Mouse (Mus musculus): ENCODE results near the gene Olfr1062. TPM values are rescaled to one million over a fixed set of nuclear protein-coding genes. Genes with fewer than 3 reads are reported as not detected.

Olfr1062 gene
- not detected for polyA plus RNA-seq (2014; fragmentation: Illumina TruSeq; extraction: RNeasy Lipid Tissue Mini Kit (QIAGEN cat#74804); ENCODE audit: low read depth, low replicate concordance)

GRCm38 (mm10) chr2:86426649-86427048 lies at the start of gene Olfr1062:
Olfr1062 (minus strand) TSS chr2:86426749.

GRCm38 (mm10) chr2:86456169-86456568 lies 29.6 kb upstream of the Olfr1062 start, which contains the start of gene Olfr1066:
Olfr1066 (minus strand) TSS chr2:86456269.

GRCm38 (mm10) chr2:86450491-86450890 lies 23.9 kb upstream of the Olfr1062 start, which contains the start of gene Olfr1065:
Olfr1065 (minus strand) TSS chr2:86450591.

GRCm38 (mm10) chr2:86413950-86414349 lies 12.6 kb downstream of the Olfr1062 start, which contains the start of gene Olfr1061:
Olfr1061 (minus strand) TSS chr2:86414050.

GRCm38 (mm10) chr2:86388461-86388860 lies 38.1 kb downstream of the Olfr1062 start, which contains the start of gene Olfr1058:
Olfr1058 (minus strand) TSS chr2:86388561.

GRCm38 (mm10) chr2:86378293-86378692 lies 48.3 kb downstream of the Olfr1062 start, which contains the start of gene Olfr1057:
Olfr1057 (minus strand) TSS chr2:86378393.

Other genes with a start within 250 kb of the Olfr1062 start
- gene Olfr1044, start 248.9 kb downstream of the Olfr1062 start, polyA plus RNA-seq (2014; fragmentation: Illumina TruSeq; extraction: RNeasy Lipid Tissue Mini Kit (QIAGEN cat#74804); ENCODE audit: low read depth, low replicate concordance) = not detected
- not detected for gene Olfr52, start 241.1 kb downstream of the Olfr1062 start, polyA plus RNA-seq (2014; fragmentation: Illumina TruSeq; extraction: RNeasy Lipid Tissue Mini Kit (QIAGEN cat#74804); ENCODE audit: low read depth, low replicate concordance)
- gene Olfr1045, start 223.7 kb downstream of the Olfr1062 start, polyA plus RNA-seq (2014; fragmentation: Illumina TruSeq; extraction: RNeasy Lipid Tissue Mini Kit (QIAGEN cat#74804); ENCODE audit: low read depth, low replicate concordance) = not detected
- gene Olfr1046, start 207.4 kb downstream of the Olfr1062 start, polyA plus RNA-seq (2014; fragmentation: Illumina TruSeq; extraction: RNeasy Lipid Tissue Mini Kit (QIAGEN cat#74804); ENCODE audit: low read depth, low replicate concordance) = not detected
- gene Olfr1047, start 195.3 kb downstream of the Olfr1062 start, polyA plus RNA-seq (2014; fragmentation: Illumina TruSeq; extraction: RNeasy Lipid Tissue Mini Kit (QIAGEN cat#74804); ENCODE audit: low read depth, low replicate concordance) = not detected
- gene Olfr1048, start 186.5 kb downstream of the Olfr1062 start, polyA plus RNA-seq (2014; fragmentation: Illumina TruSeq; extraction: RNeasy Lipid Tissue Mini Kit (QIAGEN cat#74804); ENCODE audit: low read depth, low replicate concordance) = not detected
- not detected for gene Olfr1049, start 168.4 kb downstream of the Olfr1062 start, polyA plus RNA-seq (2014; fragmentation: Illumina TruSeq; extraction: RNeasy Lipid Tissue Mini Kit (QIAGEN cat#74804); ENCODE audit: low read depth, low replicate concordance)
- not detected for gene Olfr1051, start 147.7 kb downstream of the Olfr1062 start, polyA plus RNA-seq (2014; fragmentation: Illumina TruSeq; extraction: RNeasy Lipid Tissue Mini Kit (QIAGEN cat#74804); ENCODE audit: low read depth, low replicate concordance)
- not detected for gene Olfr1052, start 134.3 kb downstream of the Olfr1062 start, polyA plus RNA-seq (2014; fragmentation: Illumina TruSeq; extraction: RNeasy Lipid Tissue Mini Kit (QIAGEN cat#74804); ENCODE audit: low read depth, low replicate concordance)
- not detected for gene Olfr1053, start 111.5 kb downstream of the Olfr1062 start, polyA plus RNA-seq (2014; fragmentation: Illumina TruSeq; extraction: RNeasy Lipid Tissue Mini Kit (QIAGEN cat#74804); ENCODE audit: low read depth, low replicate concordance)
- not detected for gene Olfr1054, start 91.3 kb downstream of the Olfr1062 start, polyA plus RNA-seq (2014; fragmentation: Illumina TruSeq; extraction: RNeasy Lipid Tissue Mini Kit (QIAGEN cat#74804); ENCODE audit: low read depth, low replicate concordance)
- not detected for gene Olfr1055, start 76.5 kb downstream of the Olfr1062 start, polyA plus RNA-seq (2014; fragmentation: Illumina TruSeq; extraction: RNeasy Lipid Tissue Mini Kit (QIAGEN cat#74804); ENCODE audit: low read depth, low replicate concordance)
- not detected for gene Olfr1056, start 64.3 kb downstream of the Olfr1062 start, polyA plus RNA-seq (2014; fragmentation: Illumina TruSeq; extraction: RNeasy Lipid Tissue Mini Kit (QIAGEN cat#74804); ENCODE audit: low read depth, low replicate concordance)
- not detected for gene Olfr1057, start 48.4 kb downstream of the Olfr1062 start, polyA plus RNA-seq (2014; fragmentation: Illumina TruSeq; extraction: RNeasy Lipid Tissue Mini Kit (QIAGEN cat#74804); ENCODE audit: low read depth, low replicate concordance)
- not detected for gene Olfr1058, start 38.2 kb downstream of the Olfr1062 start, polyA plus RNA-seq (2014; fragmentation: Illumina TruSeq; extraction: RNeasy Lipid Tissue Mini Kit (QIAGEN cat#74804); ENCODE audit: low read depth, low replicate concordance)
- not detected for gene Olfr1061, start 12.7 kb downstream of the Olfr1062 start, polyA plus RNA-seq (2014; fragmentation: Illumina TruSeq; extraction: RNeasy Lipid Tissue Mini Kit (QIAGEN cat#74804); ENCODE audit: low read depth, low replicate concordance)
- not detected for gene Olfr1065, start 23.8 kb upstream of the Olfr1062 start, polyA plus RNA-seq (2014; fragmentation: Illumina TruSeq; extraction: RNeasy Lipid Tissue Mini Kit (QIAGEN cat#74804); ENCODE audit: low read depth, low replicate concordance)
- not detected for gene Olfr1066, start 29.5 kb upstream of the Olfr1062 start, polyA plus RNA-seq (2014; fragmentation: Illumina TruSeq; extraction: RNeasy Lipid Tissue Mini Kit (QIAGEN cat#74804); ENCODE audit: low read depth, low replicate concordance)
- gene Olfr228, start 60.6 kb upstream of the Olfr1062 start, polyA plus RNA-seq (2014; fragmentation: Illumina TruSeq; extraction: RNeasy Lipid Tissue Mini Kit (QIAGEN cat#74804); ENCODE audit: low read depth, low replicate concordance) = not detected
- gene Olfr1076, start 81.7 kb upstream of the Olfr1062 start, polyA plus RNA-seq (2014; fragmentation: Illumina TruSeq; extraction: RNeasy Lipid Tissue Mini Kit (QIAGEN cat#74804); ENCODE audit: low read depth, low replicate concordance) = not detected
- gene Olfr1079, start 115.7 kb upstream of the Olfr1062 start, polyA plus RNA-seq (2014; fragmentation: Illumina TruSeq; extraction: RNeasy Lipid Tissue Mini Kit (QIAGEN cat#74804); ENCODE audit: low read depth, low replicate concordance) = not detected
- not detected for gene Olfr1080, start 131.5 kb upstream of the Olfr1062 start, polyA plus RNA-seq (2014; fragmentation: Illumina TruSeq; extraction: RNeasy Lipid Tissue Mini Kit (QIAGEN cat#74804); ENCODE audit: low read depth, low replicate concordance)
- gene Olfr1082, start 172.2 kb upstream of the Olfr1062 start, polyA plus RNA-seq (2014; fragmentation: Illumina TruSeq; extraction: RNeasy Lipid Tissue Mini Kit (QIAGEN cat#74804); ENCODE audit: low read depth, low replicate concordance) = not detected
- gene Olfr1084, start 213.0 kb upstream of the Olfr1062 start, polyA plus RNA-seq (2014; fragmentation: Illumina TruSeq; extraction: RNeasy Lipid Tissue Mini Kit (QIAGEN cat#74804); ENCODE audit: low read depth, low replicate concordance) = not detected
- gene Olfr1085, start 235.3 kb upstream of the Olfr1062 start, polyA plus RNA-seq (2014; fragmentation: Illumina TruSeq; extraction: RNeasy Lipid Tissue Mini Kit (QIAGEN cat#74804); ENCODE audit: low read depth, low replicate concordance) = not detected

All from kidney, adult 10 weeks (tissue).